Mouse (Mus musculus) olfactory bulb, adult 2 months (tissue): ENCODE results near the gene Eml2.

Experiments used
- CTCF ChIP-seq: fragments of 200-500 bp; IDR thresholded peaks from 2 replicates; pipeline ENCODE4 v1.5.1; 2012; ENCODE audit warnings: low read depth, mild to moderate bottlenecking, low read length, moderate library complexity; ENCODE audit not compliant: insufficient read depth
- POLR2A ChIP-seq: fragments of 200-500 bp; IDR thresholded peaks from 2 replicates; pipeline ENCODE4 v1.6.1; 2012; ENCODE audit warnings: mild to moderate bottlenecking, low read depth, low read length, moderate library complexity; ENCODE audit not compliant: insufficient read depth

DNA sequence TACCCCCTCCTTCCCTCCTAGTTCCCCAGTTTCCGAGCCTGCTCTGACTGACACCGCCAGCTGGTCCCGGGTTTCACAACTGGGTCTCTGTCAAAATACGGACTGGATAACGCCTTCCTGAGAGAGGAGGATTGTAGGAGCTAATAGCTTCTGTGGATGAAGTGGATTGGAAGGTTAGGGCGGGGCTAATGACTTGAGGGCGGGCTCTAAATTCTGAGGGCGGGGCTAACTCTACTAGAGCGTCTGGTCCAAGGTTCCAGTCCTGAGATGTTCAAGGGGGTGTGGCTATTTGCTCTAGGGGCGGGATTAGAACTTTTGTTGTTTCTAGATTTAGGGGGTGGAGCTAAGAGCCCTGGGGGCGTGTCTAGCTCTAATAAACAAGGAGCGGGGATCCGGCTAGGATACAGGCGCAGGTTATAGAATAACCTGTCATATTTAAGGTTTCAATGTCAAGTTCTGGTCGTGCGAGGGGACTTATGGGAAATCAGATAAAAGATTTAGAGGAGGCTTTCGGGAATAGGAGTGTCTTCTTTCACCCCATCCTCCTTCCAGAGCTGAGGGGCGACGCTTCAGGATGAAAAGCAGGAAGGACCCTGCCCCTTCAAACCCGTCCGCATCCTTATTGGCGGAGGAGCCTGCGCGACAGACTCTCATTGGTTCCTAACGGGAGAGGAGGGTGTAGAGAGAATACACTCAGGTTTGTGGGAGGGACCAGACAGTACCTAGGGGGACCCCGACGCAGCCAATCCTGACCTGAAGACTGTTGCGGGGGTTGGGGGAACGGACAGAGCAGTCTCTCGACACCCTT, at the start of gene Eml2:
- TF ChIP-seq POLR2A (peak; percentile 59; the same call in 1 of the 2 replicates), CTCF (no peak)
